Mouse (Mus musculus) mature B cell (primary cell): ENCODE results near the gene Cyb561.

Experiments used
- in situ Hi-C: fragments of 300-500 bp; cut with MboI; formaldehyde crosslinking; loops from 2 replicates; pipeline ENCODE4 v1.14.3; 2019

The Cyb561 gene

DNA sequence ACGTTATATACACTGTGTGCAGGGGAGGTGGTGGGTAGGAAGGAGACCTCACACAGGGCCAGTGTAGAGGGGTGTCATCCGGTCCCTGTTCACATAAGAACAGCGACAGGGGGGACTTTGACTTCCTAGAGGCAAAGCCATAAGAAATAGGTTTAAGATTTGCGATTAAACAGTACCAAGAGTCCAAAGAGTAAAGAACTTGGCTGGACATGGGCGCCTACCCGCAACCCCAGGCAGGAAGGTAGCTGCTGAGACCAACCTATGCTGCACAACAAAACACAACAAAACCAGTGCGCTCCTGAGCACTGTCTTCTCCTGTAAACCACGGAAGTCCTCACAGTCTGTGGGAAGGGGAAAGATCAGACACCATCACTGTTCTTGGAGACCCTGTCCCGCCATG, 1.0 kb downstream of the Cyb561 start:
- in situ Hi-C loops, result no loop called here

DNA sequence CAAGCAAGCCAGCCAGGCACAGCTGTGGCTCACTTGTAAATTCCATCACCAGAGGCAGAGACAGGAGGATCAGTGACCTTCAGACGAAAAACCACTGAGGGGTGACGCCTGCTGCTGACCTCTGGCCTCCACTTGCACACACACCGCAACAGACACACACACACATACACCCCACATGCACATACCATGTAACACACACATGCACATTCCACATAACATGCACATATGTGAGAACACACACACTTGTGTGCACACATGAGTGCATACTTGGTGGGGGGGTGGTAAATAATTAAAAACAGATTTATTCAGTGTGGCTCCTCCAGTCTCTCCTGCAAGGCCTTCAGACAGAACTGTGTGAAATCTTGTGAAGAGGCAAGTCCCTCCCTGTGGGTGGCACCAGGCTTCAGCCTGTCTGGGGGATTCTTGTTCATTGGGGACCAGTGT, 1.5 kb downstream of the Cyb561 start:
- in situ Hi-C loops, result no loop called here

- in situ Hi-C loops, result no loop called here
Measured at GRCm38 (mm10) chr11:105950519-105950918, 2.6 kb downstream of the Cyb561 start.

- in situ Hi-C loops, result no loop called here
Measured at GRCm38 (mm10) chr11:105948255-105948654, 4.9 kb downstream of the Cyb561 start.

GRCm38 (mm10) chr11:105946694-105947154, 6.4 kb downstream of the Cyb561 start:
- in situ Hi-C loops, result no loop called here

DNA sequence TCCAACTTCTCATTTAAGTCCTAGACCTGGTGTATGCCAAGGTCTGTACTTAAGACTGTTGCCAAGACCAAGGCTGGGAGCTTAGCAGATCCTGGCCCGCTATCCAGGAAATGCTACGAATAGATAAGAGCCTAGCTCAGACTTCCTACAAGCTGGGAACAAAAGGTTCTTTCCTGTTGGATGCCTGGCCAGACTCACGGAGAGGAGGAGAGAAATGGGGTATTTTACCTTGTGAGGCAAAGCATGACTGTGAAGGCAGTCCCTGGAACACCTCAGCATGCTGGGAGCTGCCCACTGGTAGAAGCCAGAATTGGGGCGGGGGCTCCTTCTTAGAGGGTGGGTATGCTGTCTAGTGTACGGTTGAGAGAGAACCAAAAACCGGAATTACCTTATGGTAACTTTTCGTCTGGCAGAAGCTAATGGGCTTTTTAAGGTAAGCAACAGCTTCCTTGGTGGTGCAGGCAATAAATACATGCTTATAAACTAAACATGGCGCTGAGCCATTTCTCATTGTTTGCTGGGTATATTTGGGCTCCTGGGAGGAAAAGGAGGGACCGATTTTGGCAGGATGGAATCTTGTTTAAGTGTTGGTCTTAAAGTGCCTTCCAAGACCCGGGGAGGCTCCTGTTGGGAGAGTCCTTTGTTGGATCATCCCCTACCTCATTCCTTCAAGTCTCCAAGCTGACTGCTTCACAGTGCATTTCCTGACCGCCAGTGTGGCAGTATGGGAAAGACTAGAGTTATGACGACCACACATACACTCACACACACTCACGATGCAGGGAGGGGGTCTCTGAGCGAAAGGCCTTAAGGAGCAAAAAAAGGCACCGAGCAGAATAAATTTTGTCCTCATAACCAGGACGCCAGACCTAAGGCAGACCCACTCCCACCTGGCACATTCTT, 8.1 kb downstream of the Cyb561 start:
- in situ Hi-C loops, result no loop called here

- in situ Hi-C loops, result no loop called here
Measured at GRCm38 (mm10) chr11:105944126-105944621, 9.0 kb downstream of the Cyb561 start.

DNA sequence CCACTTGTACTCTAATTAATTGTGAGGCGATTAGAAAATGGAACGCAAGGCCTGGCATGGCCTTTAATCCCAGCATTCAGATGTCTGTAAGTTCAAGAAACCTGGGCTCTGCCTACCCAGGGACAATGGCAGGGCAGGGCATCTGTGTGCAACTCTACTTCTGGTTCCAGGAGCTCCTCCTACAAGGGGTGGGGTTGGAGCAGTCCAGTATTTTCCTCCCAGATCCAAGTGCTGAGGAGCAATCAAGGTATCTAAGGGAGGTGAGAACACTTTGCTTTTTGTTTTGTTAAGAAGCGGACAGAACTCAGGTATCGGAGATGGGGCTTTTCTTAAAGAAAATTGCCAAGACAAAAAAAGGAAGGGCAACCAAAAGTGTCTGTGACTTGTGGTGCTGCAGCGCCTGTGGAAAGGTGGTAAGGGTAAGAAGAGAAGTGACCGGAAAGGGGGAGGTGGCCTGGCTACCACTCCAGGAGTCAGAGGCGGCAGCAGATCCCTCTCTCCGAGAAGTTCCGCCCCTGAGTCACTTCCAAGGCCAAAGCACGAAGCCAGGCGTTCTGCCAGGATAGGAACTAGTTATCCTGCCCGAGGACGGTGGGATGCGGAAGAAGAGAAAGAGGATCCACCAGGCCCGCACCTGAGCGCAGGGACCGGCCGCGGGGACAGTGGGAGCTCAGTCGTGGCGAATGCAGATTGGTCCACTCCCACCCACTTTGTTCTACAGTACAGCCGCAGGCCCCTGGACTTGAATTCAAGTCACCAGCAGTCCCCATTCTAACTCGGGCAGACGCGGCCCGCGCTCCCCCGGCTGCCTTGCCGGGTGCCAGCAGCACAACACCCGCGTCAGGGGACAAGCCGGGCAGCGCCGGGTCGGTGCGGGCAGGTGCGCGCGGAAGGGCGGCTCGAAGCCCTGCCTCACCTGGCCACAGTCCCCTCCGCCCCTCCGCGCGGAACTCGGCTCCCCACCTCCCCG, 9.7 kb downstream of the Cyb561 start:
- in situ Hi-C loops, result no loop called here

DNA sequence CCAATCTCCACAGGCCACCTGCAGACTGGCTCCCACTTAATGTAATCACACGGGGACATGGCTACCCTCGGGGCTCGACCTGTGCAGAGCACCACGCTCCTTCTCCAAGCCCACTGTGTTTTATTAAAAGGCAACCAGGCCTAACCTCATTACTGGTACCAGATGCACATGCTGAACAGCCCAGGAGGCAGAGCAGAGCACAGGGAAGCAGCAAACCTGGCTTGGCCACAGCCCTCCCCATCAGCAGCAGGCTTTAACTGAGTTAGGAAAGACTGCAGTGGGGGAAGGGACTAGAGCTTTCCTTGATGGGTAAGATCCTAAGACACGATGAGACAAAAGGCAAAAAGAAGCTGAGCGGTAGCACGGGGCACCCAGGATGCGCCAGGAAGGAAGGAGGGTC, 11.2 kb downstream of the Cyb561 start:
- in situ Hi-C loops, result no loop called here

DNA sequence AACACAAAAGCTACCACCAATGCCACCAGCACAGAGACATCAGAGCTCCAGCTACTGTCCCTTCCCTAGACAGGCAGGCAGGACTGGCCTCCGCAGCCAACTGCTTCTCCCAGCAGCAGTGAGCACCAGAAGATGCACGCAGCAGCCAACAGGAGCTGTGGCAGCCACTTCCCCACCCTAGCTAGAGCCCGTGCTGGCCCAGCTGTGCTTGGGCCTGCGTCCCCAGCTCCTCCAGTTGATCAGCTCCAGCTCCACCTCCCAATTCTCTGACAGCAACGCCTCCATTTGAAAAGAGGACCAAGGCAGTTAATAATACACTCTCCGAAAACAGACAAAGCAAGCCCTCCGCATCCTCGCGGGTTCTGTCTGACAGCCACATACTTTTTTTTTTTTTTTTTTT, 14.4 kb downstream of the Cyb561 start:
- in situ Hi-C loops, result no loop called here

DNA sequence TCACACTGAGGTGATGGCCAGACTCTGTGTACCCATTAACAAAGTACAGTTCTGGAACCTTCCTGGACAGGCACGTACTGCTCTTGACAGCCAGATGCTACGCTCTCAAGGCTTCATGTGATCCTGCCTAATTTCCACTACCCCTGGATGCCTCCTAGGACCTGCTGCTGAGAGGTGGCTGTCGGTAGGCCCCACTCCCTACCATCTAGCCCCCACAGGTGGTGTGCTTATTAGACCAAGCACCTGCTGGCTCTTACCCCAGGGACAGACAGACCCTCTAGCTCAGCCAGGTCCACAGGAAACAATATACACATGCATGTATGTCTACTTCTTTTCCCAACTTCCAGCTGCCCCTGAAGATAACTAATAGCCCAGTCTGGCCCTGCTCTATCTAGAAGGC, 16.2 kb downstream of the Cyb561 start:
- in situ Hi-C loops, result no loop called here

DNA sequence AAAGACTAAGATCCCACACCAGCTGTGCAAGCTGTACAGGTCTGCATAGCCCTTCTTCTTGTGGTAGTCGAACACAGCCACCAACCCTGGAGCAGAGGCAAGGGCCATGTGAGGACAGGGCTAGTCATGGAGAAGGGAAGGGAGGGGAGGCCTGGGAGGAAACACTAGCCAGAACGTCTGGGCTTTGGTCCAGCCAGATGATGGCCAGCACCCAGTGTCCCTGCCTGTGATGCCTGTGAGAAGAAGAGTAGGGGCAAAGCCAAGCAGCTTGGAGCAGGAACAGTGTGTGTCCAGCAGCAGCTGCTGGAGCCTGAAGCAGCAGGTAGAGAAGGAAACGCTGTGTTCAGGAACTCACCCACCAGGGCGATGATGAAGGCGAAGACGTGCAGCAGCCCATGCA, 16.9 kb downstream of the Cyb561 start:
- in situ Hi-C loops, result no loop called here

DNA sequence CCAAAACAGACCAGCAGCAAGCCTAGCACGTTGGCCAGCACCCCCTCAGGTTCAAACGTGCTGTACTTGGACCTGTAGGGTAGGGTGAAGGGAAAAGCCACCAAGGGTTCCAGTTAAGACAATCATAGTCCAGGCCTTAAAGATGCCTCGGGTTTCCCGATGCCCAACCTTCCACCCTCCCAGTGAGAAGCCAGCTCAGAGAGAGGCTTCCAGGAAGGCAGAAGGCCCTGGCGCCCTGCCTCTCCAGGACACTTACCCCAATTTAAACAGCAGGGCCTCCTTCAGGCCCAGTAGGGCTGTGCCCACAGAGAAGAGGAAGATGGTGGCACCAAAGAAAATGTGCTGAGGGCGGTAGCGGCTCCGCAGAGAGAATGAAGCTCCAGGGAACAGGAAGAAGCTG, 17.6 kb downstream of the Cyb561 start:
- in situ Hi-C loops, result no loop called here

GRCm38 (mm10) chr11:105934816-105935215, 18.3 kb downstream of the Cyb561 start:
- in situ Hi-C loops, result no loop called here

GRCm38 (mm10) chr11:105934303-105934711, 18.8 kb downstream of the Cyb561 start:
- in situ Hi-C loops, result no loop called here

- in situ Hi-C loops, result no loop called here
Measured at GRCm38 (mm10) chr11:105933746-105934145, 19.4 kb downstream of the Cyb561 start.

DNA sequence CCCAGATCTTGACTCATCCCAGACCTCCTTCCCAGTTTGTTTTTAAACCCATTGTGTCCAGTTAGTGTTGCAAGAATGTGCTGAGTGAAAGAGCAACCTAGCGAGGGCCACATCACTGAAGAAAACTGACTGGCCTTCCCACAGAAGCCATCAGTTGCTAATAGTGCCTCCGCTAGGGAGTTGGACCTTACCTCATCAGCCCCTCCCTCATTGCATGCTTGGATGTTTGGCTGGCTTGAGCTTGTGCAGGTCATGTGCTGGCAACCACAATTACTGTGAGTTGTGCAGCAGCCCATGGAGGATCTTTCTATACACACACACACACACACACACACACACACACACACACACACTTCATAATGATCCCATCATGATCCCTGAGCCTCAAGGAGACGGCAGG, 21.8 kb downstream of the Cyb561 start:
- in situ Hi-C loops, result no loop called here

- in situ Hi-C loops, result no loop called here
Measured at GRCm38 (mm10) chr11:105928171-105928570, 25.0 kb downstream of the Cyb561 start.

DNA sequence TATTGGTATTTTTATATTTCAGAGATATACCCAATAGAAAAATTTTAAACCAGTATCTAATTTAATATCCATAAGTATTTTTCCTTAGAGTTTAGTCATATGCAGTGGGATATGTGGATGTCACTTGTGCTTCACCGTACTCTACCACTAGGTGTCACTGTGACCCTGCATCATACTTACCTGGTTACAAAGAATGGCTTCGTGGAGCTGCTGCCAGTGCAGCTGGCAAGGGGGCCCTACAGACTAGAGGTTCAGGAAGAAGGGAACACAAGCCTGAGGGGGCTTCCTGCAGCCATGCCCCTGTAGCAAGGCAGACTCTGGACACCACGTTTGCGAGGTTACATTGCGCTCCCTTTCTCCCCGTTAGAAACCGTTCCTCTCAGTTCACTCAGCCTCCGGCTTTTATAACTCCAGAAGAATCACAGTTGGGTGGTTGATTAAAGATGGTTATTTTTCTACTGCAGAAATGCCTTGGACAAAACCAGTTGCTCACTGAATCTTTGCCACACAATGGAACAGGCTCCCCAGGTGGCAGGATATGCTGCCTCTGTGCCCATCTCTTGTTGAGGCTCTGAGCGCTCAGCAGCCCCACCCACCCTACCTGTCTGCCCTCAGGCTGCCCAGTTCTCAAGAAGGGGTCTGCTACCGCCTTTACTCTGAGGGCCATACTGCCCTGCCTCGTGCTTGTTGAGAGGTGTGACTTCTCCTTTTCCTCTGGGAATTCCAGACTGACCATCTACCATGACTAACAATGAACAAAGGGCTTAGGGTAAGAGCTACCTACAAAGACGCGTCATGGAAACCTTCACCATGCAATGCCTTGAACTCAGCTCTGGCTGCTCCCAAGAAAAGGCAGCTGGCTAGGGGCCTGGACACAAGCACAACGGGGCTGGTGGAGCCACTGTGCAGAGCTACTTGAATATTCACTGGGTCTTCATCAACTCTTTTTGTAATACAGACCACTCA, 25.8 kb downstream of the Cyb561 start:
- in situ Hi-C loops, result no loop called here

GRCm38 (mm10) chr11:105922769-105923663, 30.1 kb downstream of the Cyb561 start:
- in situ Hi-C loops, result loop anchor here (25.0 kb wide), 1 partner anchor 586 kb away; no protein-coding TSS in a partner anchor
